ENCODE assay signal across 29 mouse cellular contexts in the genomic region with DNA sequence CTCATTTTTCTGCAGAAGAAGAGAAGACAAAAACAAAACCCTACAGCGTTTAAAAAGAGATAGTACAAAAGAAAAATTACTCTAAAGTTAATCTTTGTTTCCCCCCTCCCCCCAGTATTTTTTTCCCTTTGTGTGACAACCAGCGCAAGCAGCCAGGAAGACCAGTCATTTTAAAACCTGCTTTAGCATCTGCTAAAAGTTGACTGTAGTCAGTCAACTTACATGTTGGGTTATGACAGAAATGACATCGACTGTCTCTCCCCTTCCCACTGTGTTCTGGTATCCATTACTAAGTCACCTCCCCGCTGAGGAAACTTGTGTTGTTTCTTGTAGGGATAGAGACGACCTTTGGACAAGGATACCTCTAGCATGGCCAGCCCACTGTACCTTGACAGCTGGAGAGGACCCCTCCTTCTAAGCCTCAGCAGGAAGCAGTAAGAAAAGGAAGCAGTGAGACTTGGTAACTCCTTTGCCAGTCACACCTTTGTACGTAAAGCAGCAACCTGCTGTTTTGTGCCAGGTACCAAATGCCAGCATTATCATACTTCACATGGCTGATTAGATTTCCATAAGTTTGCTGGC.
DNase-seq lines count a peak whose midpoint lies in the region; ATAC-seq and TF ChIP-seq lines count a peak whose summit lies in the region.
"Had no signal": no experiment of that assay in that cellular context is flagged by ENCODE, and none has a peak within 500 bp of the region (broad histone marks: within the 10 kb centered on the region; RNA-seq: fewer than 3 reads in every experiment).

No protein-coding gene starts in this region.

- H3K27ac ChIP-seq in intestine, embryonic 15.5 days, result no peak overlapping the region
- no peak overlapping the region for H3K27ac ChIP-seq in intestine, postnatal 0 days (ENCODE audit: low read depth, low read length)
- no peak overlapping the region for H3K27ac ChIP-seq in intestine, embryonic 16.5 days (ENCODE audit: low read length)
- H3K27ac ChIP-seq in midbrain, embryonic 16.5 days (ENCODE audit: low read length), result no peak overlapping the region
- no peak overlapping the region for H3K27ac ChIP-seq in hindbrain, embryonic 11.5 days (ENCODE audit: low read depth, low read length)
- H3K27ac ChIP-seq: embryonic facial prominence, embryonic 12.5 days; hindbrain, embryonic 12.5 days; limb, embryonic 15.5 days; liver, embryonic 13.5 days; macrophage; midbrain, embryonic 13.5 days had no signal

- no peaks in the 10 kb centered on the region for H3K9me3 ChIP-seq in intestine, embryonic 15.5 days
- H3K9me3 ChIP-seq in intestine, postnatal 0 days (ENCODE audit: control insufficient read depth), result no peaks in the 10 kb centered on the region
- H3K9me3 ChIP-seq in intestine, embryonic 16.5 days (ENCODE audit: control insufficient read depth, low read length), result no peaks in the 10 kb centered on the region
- no peaks in the 10 kb centered on the region for H3K9me3 ChIP-seq in midbrain, embryonic 16.5 days (replicated peaks; ENCODE audit: control insufficient read depth, low read length, poor library complexity, severe bottlenecking)
- no peaks in the 10 kb centered on the region for H3K9me3 ChIP-seq in hindbrain, embryonic 11.5 days (ENCODE audit: control insufficient read depth, low read length)
- H3K9me3 ChIP-seq: embryonic facial prominence, embryonic 12.5 days; hindbrain, embryonic 12.5 days; limb, embryonic 15.5 days; liver, embryonic 13.5 days; midbrain, embryonic 13.5 days had no signal

- H3K9ac ChIP-seq in intestine, embryonic 15.5 days, result no peak overlapping the region
- no peak overlapping the region for H3K9ac ChIP-seq in intestine, postnatal 0 days (ENCODE audit: low read depth, low read length)
- no peak overlapping the region for H3K9ac ChIP-seq in intestine, embryonic 16.5 days (ENCODE audit: low read depth, low read length)
- no peak overlapping the region for H3K9ac ChIP-seq in midbrain, embryonic 16.5 days (ENCODE audit: low read depth, low read length)
- H3K9ac ChIP-seq in hindbrain, embryonic 11.5 days (ENCODE audit: low read depth, low read length), result no peak overlapping the region
- H3K9ac ChIP-seq: embryonic facial prominence, embryonic 12.5 days; hindbrain, embryonic 12.5 days; limb, embryonic 15.5 days; liver, embryonic 13.5 days; midbrain, embryonic 13.5 days had no signal

- H3K4me3 ChIP-seq in intestine, embryonic 15.5 days (replicated peaks), result no peak overlapping the region
- H3K4me3 ChIP-seq in intestine, postnatal 0 days (ENCODE audit: low read depth, low read length), result no peak overlapping the region
- no peak overlapping the region for H3K4me3 ChIP-seq in intestine, embryonic 16.5 days (ENCODE audit: low read length)
- no peak overlapping the region for H3K4me3 ChIP-seq in midbrain, embryonic 16.5 days (ENCODE audit: low read depth, low read length)
- H3K4me3 ChIP-seq in hindbrain, embryonic 11.5 days (ENCODE audit: low read depth, low read length), result no peak overlapping the region
- H3K4me3 ChIP-seq: embryonic facial prominence, embryonic 12.5 days; hindbrain, embryonic 12.5 days; limb, embryonic 15.5 days; liver, embryonic 13.5 days; midbrain, embryonic 13.5 days had no signal

- no peak overlapping the region for H3K4me2 ChIP-seq in intestine, embryonic 15.5 days (replicated peaks)
- H3K4me2 ChIP-seq in intestine, postnatal 0 days (replicated peaks; ENCODE audit: low read depth), result no peak overlapping the region
- no peak overlapping the region for H3K4me2 ChIP-seq in intestine, embryonic 16.5 days (ENCODE audit: low read depth, low read length)
- H3K4me2 ChIP-seq in midbrain, embryonic 16.5 days (ENCODE audit: low read length), result no peak overlapping the region
- no peak overlapping the region for H3K4me2 ChIP-seq in hindbrain, embryonic 11.5 days (replicated peaks; ENCODE audit: low read depth, low read length)
- H3K4me2 ChIP-seq: embryonic facial prominence, embryonic 12.5 days; hindbrain, embryonic 12.5 days; limb, embryonic 15.5 days; liver, embryonic 13.5 days; midbrain, embryonic 13.5 days had no signal

- no peaks in the 10 kb centered on the region for H3K4me1 ChIP-seq in intestine, embryonic 15.5 days (replicated peaks)
- H3K4me1 ChIP-seq in intestine, postnatal 0 days (replicated peaks; ENCODE audit: control insufficient read depth, insufficient read depth, low read length), result no peaks in the 10 kb centered on the region
- peaks cover 3% of the 10 kb centered on the region; the same call in 1 of the 2 replicates for H3K4me1 ChIP-seq in intestine, embryonic 16.5 days (ENCODE audit: control insufficient read depth, insufficient read depth, low read length)
- 0 out of 2 replicates have a peak, but pooled peaks cover 2% of the 10 kb centered on the region for H3K4me1 ChIP-seq in midbrain, embryonic 16.5 days (ENCODE audit: control insufficient read depth, insufficient read depth, low read length)
- H3K4me1 ChIP-seq in hindbrain, embryonic 11.5 days (replicated peaks; ENCODE audit: control insufficient read depth, insufficient read depth, low read length), result no peaks in the 10 kb centered on the region
- H3K4me1 ChIP-seq: embryonic facial prominence, embryonic 12.5 days; liver, embryonic 13.5 days had no signal

- ATAC-seq in intestine, embryonic 15.5 days, result peak; percentile 49; the same call in 1 of the 2 replicates
- no peak for ATAC-seq in intestine, postnatal 0 days
- ATAC-seq in intestine, embryonic 16.5 days, result peak; percentile 55
- ATAC-seq in midbrain, embryonic 16.5 days, result no peak
- ATAC-seq in hindbrain, embryonic 11.5 days (ENCODE audit: low FRiP score), result no peak
- ATAC-seq: forebrain, embryonic 14.5 days; lung, postnatal 0 days; midbrain, embryonic 13.5 days had no signal

- no peaks in the 10 kb centered on the region for H3K27me3 ChIP-seq in intestine, embryonic 15.5 days (replicated peaks)
- no peaks in the 10 kb centered on the region for H3K27me3 ChIP-seq in intestine, postnatal 0 days (replicated peaks; ENCODE audit: control insufficient read depth, insufficient read depth, low read length)
- no peaks in the 10 kb centered on the region for H3K27me3 ChIP-seq in intestine, embryonic 16.5 days (replicated peaks; ENCODE audit: control insufficient read depth, insufficient read depth, low read length)
- H3K27me3 ChIP-seq in midbrain, embryonic 16.5 days (ENCODE audit: control insufficient read depth, insufficient read depth, low read depth, low read length), result no peaks in the 10 kb centered on the region
- no peaks in the 10 kb centered on the region for H3K27me3 ChIP-seq in hindbrain, embryonic 11.5 days (ENCODE audit: control insufficient read depth, insufficient read depth, low read length)
- H3K27me3 ChIP-seq: embryonic facial prominence, embryonic 12.5 days; hindbrain, embryonic 12.5 days; limb, embryonic 15.5 days; liver, embryonic 13.5 days; midbrain, embryonic 13.5 days had no signal

- WGBS in intestine, embryonic 15.5 days, result 64% methylated on average over 6 of the region's 6 CpGs
- WGBS in intestine, postnatal 0 days, result 60% methylated on average over 6 of the region's 6 CpGs
- 62% methylated on average over 6 of the region's 6 CpGs for WGBS in intestine, embryonic 16.5 days
- WGBS in midbrain, embryonic 16.5 days, result 78% methylated on average over 6 of the region's 6 CpGs
- 73% methylated on average over 6 of the region's 6 CpGs for WGBS in hindbrain, embryonic 11.5 days

- peak; percentile 7 to 10 for DNase-seq in kidney, postnatal 36 days
- no peak for DNase-seq in kidney, postnatal 14 days
- DNase-seq in hindbrain, embryonic 11.5 days (ENCODE audit: low spot score), result no peak
- DNase-seq: adrenal gland, postnatal 25 days; cerebellum, adult 11-12 months; cerebellum, adult 9-11 months; embryo, embryonic 11 days; gastrocnemius, postnatal 14 days; heart, postnatal 14 days; kidney, postnatal 4 days; layer of hippocampus, postnatal 36 days; left cerebral cortex, postnatal 4 days; liver, embryonic 13.5 days; lung, adult 18-20 months; right cerebral cortex, adult 18-20 months; spleen, adult 18-20 months; thymus, adult 18-20 months; thymus, postnatal 4 days had no signal

- H3K36me3 ChIP-seq in intestine, embryonic 15.5 days, result no peaks in the 10 kb centered on the region
- H3K36me3 ChIP-seq in intestine, postnatal 0 days (ENCODE audit: control insufficient read depth, insufficient read depth), result no peaks in the 10 kb centered on the region
- no peaks in the 10 kb centered on the region for H3K36me3 ChIP-seq in intestine, embryonic 16.5 days (ENCODE audit: control insufficient read depth, insufficient read depth, low read length)
- H3K36me3 ChIP-seq in midbrain, embryonic 16.5 days (ENCODE audit: control insufficient read depth, insufficient read depth, low read length), result no peaks in the 10 kb centered on the region
- no peaks in the 10 kb centered on the region for H3K36me3 ChIP-seq in hindbrain, embryonic 11.5 days (ENCODE audit: control insufficient read depth, insufficient read depth, low read length)
- H3K36me3 ChIP-seq: embryonic facial prominence, embryonic 12.5 days; hindbrain, embryonic 12.5 days; limb, embryonic 15.5 days; liver, embryonic 13.5 days; midbrain, embryonic 13.5 days had no signal

- TF ChIP-seq CTCF in intestine, postnatal 0 days (IDR thresholded peaks at IDR 0.05; ENCODE audit: low read depth), result no peak

Comparison
In these comparisons a context has a peak if more than half of its experiments do, and no peak if none do; other contexts are left out.
1. ATAC-seq: peak in intestine, embryonic 15.5 days (single experiment) and intestine, embryonic 16.5 days (single experiment); none in intestine, postnatal 0 days (single experiment), midbrain, embryonic 16.5 days (single experiment) and hindbrain, embryonic 11.5 days (single experiment).
2. DNase-seq: peak in kidney, postnatal 36 days (2 of 2); none in kidney, postnatal 14 days (single experiment) and hindbrain, embryonic 11.5 days (single experiment).